Mouse (Mus musculus): Measurements from ENCODE around the gene Olfr613. TPM values are rescaled to one million over a fixed set of nuclear protein-coding genes. Genes with fewer than 3 reads are reported as not detected.
"Not testable (repeated sequence)": the region's sequence is repeated elsewhere in the genome, so short reads cannot be mapped to it uniquely, and the experiment has no call there.

Olfr613 gene
- polyA plus RNA-seq (2015; fragmentation: Nextera tagmentation; extraction: Ambion mirVana) = not detected in 2 replicates

GRCm38 (mm10) chr7:103547774-103548173 lies at the start of gene Olfr613:
Gene Olfr613, plus strand, starts transcription at chr7:103548074.
- WGBS = 81% methylated on average over 2 of the region's 2 CpGs
- no peaks in the 10 kb centered on the region for H3K9me3 ChIP-seq (replicated peaks)
- no peak for ATAC-seq (replicated peaks; ENCODE audit: low FRiP score)
- no peak within 1 kb of the TSS for H3K27ac ChIP-seq
- no peak within 1 kb of the TSS for H3K4me3 ChIP-seq (replicated peaks)
- no peaks in the 10 kb centered on the region for H3K36me3 ChIP-seq
- H3K4me2 ChIP-seq = no peak within 1 kb of the TSS
- no peaks in the 10 kb centered on the region for H3K4me1 ChIP-seq
- no peak within 1 kb of the TSS for H3K9ac ChIP-seq
- H3K27me3 ChIP-seq = no peaks in the 10 kb centered on the region

GRCm38 (mm10) chr7:103512022-103512421 lies 35.9 kb upstream of the Olfr613 start, which contains the start of gene Olfr610:
Gene Olfr610, minus strand, starts transcription at chr7:103512122.
- Histone ChIP-seq H3K9me3 (replicated peaks) (no peaks in the 10 kb centered on the region), H3K27ac (no peak within 1 kb of the TSS), H3K36me3 (no peaks in the 10 kb centered on the region), H3K4me3 (replicated peaks) (no peak within 1 kb of the TSS), H3K27me3 (no peaks in the 10 kb centered on the region), H3K4me1 (no peaks in the 10 kb centered on the region), H3K4me2 (no peak within 1 kb of the TSS), H3K9ac (no peak within 1 kb of the TSS)
- WGBS = 90% methylated on average over 2 of the region's 2 CpGs
- ATAC-seq (replicated peaks; ENCODE audit: low FRiP score) = no peak

GRCm38 (mm10) chr7:103520746-103521145 lies 27.1 kb upstream of the Olfr613 start, which contains the start of gene Olfr611:
Gene Olfr611, minus strand, starts transcription at chr7:103520846.
- not testable (repeated sequence) for H3K27ac ChIP-seq; H3K9ac ChIP-seq; H3K4me3 ChIP-seq (replicated peaks); ATAC-seq (replicated peaks; ENCODE audit: low FRiP score); H3K4me1 ChIP-seq; H3K36me3 ChIP-seq; H3K27me3 ChIP-seq; H3K4me2 ChIP-seq; H3K9me3 ChIP-seq (replicated peaks)
- 70% methylated on average over 1 of the region's 1 CpGs for WGBS

- not testable (repeated sequence) for H3K9ac ChIP-seq; H3K27me3 ChIP-seq; H3K4me3 ChIP-seq (replicated peaks); H3K36me3 ChIP-seq; H3K9me3 ChIP-seq (replicated peaks); H3K4me2 ChIP-seq; H3K27ac ChIP-seq; H3K4me1 ChIP-seq; ATAC-seq (replicated peaks; ENCODE audit: low FRiP score)
- WGBS = 90% methylated on average over 2 of the region's 2 CpGs
Observed at GRCm38 (mm10) chr7:103542617-103543016, 5.3 kb upstream of the Olfr613 start, which contains the start of gene Olfr612. Gene Olfr612, minus strand, starts transcription at chr7:103542717.

- H3K9me3 ChIP-seq (replicated peaks) = no peaks in the 10 kb centered on the region
- H3K36me3 ChIP-seq = no peaks in the 10 kb centered on the region
- H3K9ac ChIP-seq = no peak within 1 kb of the TSS
- no peak within 1 kb of the TSS for H3K4me3 ChIP-seq (replicated peaks)
- no peak within 1 kb of the TSS for H3K27ac ChIP-seq
- no peaks in the 10 kb centered on the region for H3K4me1 ChIP-seq
- WGBS = 82% methylated on average over 2 of the region's 2 CpGs
- H3K4me2 ChIP-seq = no peak within 1 kb of the TSS
- H3K27me3 ChIP-seq = no peaks in the 10 kb centered on the region
- no peak for ATAC-seq (replicated peaks; ENCODE audit: low FRiP score)
Observed at GRCm38 (mm10) chr7:103555779-103556178, 7.9 kb downstream of the Olfr613 start, which contains the start of gene Olfr615. Gene Olfr615, plus strand, starts transcription at chr7:103556079.

- Histone ChIP-seq H3K4me1 (no peaks in the 10 kb centered on the region), H3K27ac (no peak within 1 kb of the TSS), H3K27me3 (no peaks in the 10 kb centered on the region), H3K36me3 (no peaks in the 10 kb centered on the region), H3K9ac (no peak within 1 kb of the TSS), H3K9me3 (replicated peaks) (no peaks in the 10 kb centered on the region), H3K4me3 (replicated peaks) (no peak within 1 kb of the TSS), H3K4me2 (no peak within 1 kb of the TSS)
- WGBS = 79% methylated on average over 3 of the region's 3 CpGs
- ATAC-seq (replicated peaks; ENCODE audit: low FRiP score) = no peak
Observed at GRCm38 (mm10) chr7:103569043-103569442, 21.2 kb downstream of the Olfr613 start, which contains the start of gene Olfr616. Gene Olfr616, minus strand, starts transcription at chr7:103569143.

GRCm38 (mm10) chr7:103572761-103573160 lies 24.9 kb downstream of the Olfr613 start, which contains the start of gene Olfr617:
Gene Olfr617, plus strand, starts transcription at chr7:103573061.
- no peak within 1 kb of the TSS for H3K4me2 ChIP-seq
- no peaks in the 10 kb centered on the region for H3K4me1 ChIP-seq
- H3K9me3 ChIP-seq (replicated peaks) = no peaks in the 10 kb centered on the region
- H3K4me3 ChIP-seq (replicated peaks) = no peak within 1 kb of the TSS
- WGBS = 86% methylated on average over 1 of the region's 1 CpGs
- no peak within 1 kb of the TSS for H3K27ac ChIP-seq
- H3K9ac ChIP-seq = no peak within 1 kb of the TSS
- H3K36me3 ChIP-seq = no peaks in the 10 kb centered on the region
- ATAC-seq (replicated peaks; ENCODE audit: low FRiP score) = no peak
- H3K27me3 ChIP-seq = no peaks in the 10 kb centered on the region

- H3K36me3 ChIP-seq = no peaks in the 10 kb centered on the region
- no peak within 1 kb of the TSS for H3K4me2 ChIP-seq
- H3K4me3 ChIP-seq (replicated peaks) = no peak within 1 kb of the TSS
- H3K27me3 ChIP-seq = no peaks in the 10 kb centered on the region
- 59% methylated on average over 2 of the region's 2 CpGs for WGBS
- H3K4me1 ChIP-seq = no peaks in the 10 kb centered on the region
- no peak within 1 kb of the TSS for H3K27ac ChIP-seq
- no peaks in the 10 kb centered on the region for H3K9me3 ChIP-seq (replicated peaks)
- no peak for ATAC-seq (replicated peaks; ENCODE audit: low FRiP score)
- no peak within 1 kb of the TSS for H3K9ac ChIP-seq
Observed at GRCm38 (mm10) chr7:103589803-103590202, 41.9 kb downstream of the Olfr613 start, which contains the start of gene Olfr618. Gene Olfr618, plus strand, starts transcription at chr7:103590103.

- Histone ChIP-seq H3K4me3 (replicated peaks) (no peak within 1 kb of the TSS), H3K9me3 (replicated peaks) (no peaks in the 10 kb centered on the region), H3K4me1 (no peaks in the 10 kb centered on the region), H3K27me3 (no peaks in the 10 kb centered on the region), H3K4me2 (no peak within 1 kb of the TSS), H3K27ac (no peak within 1 kb of the TSS), H3K36me3 (no peaks in the 10 kb centered on the region), H3K9ac (no peak within 1 kb of the TSS)
- ATAC-seq (replicated peaks; ENCODE audit: low FRiP score) = no peak
Observed at GRCm38 (mm10) chr7:103600275-103600674, 52.4 kb downstream of the Olfr613 start, which contains the start of gene Olfr619. Gene Olfr619, plus strand, starts transcription at chr7:103600575.

Small RNAs within 50 kb of the gene (microRNA-seq; reads per million reads assigned to microRNA genes)
- gene Gm26506 = not detected

Other genes with a start within 250 kb of the Olfr613 start
- not detected in 2 replicates for gene Olfr596, start 242.4 kb upstream of the Olfr613 start, polyA plus RNA-seq (2015; fragmentation: Nextera tagmentation; extraction: Ambion mirVana)
- gene Olfr597, start 231.8 kb upstream of the Olfr613 start, polyA plus RNA-seq (2015; fragmentation: Nextera tagmentation; extraction: Ambion mirVana) = not detected in 2 replicates
- not detected in 2 replicates for gene Olfr598, start 224.5 kb upstream of the Olfr613 start, polyA plus RNA-seq (2015; fragmentation: Nextera tagmentation; extraction: Ambion mirVana)
- not detected in 2 replicates for gene Olfr599, start 212.2 kb upstream of the Olfr613 start, polyA plus RNA-seq (2015; fragmentation: Nextera tagmentation; extraction: Ambion mirVana)
- gene Olfr600, start 198.4 kb upstream of the Olfr613 start, polyA plus RNA-seq (2015; fragmentation: Nextera tagmentation; extraction: Ambion mirVana) = not detected in 2 replicates
- gene Olfr601, start 185.4 kb upstream of the Olfr613 start, polyA plus RNA-seq (2015; fragmentation: Nextera tagmentation; extraction: Ambion mirVana) = not detected in 2 replicates
- not detected in 2 replicates for gene Olfr603, start 161.9 kb upstream of the Olfr613 start, polyA plus RNA-seq (2015; fragmentation: Nextera tagmentation; extraction: Ambion mirVana)
- not detected in 2 replicates for gene Usp17lc, start 133.0 kb upstream of the Olfr613 start, polyA plus RNA-seq (2015; fragmentation: Nextera tagmentation; extraction: Ambion mirVana)
- not detected in 2 replicates for gene Olfr605, start 102.6 kb upstream of the Olfr613 start, polyA plus RNA-seq (2015; fragmentation: Nextera tagmentation; extraction: Ambion mirVana)
- gene Olfr606, start 99.0 kb upstream of the Olfr613 start, polyA plus RNA-seq (2015; fragmentation: Nextera tagmentation; extraction: Ambion mirVana) = not detected in 2 replicates
- gene Olfr607, start 83.9 kb upstream of the Olfr613 start, polyA plus RNA-seq (2015; fragmentation: Nextera tagmentation; extraction: Ambion mirVana) = not detected in 2 replicates
- gene Olfr608, start 78.2 kb upstream of the Olfr613 start, polyA plus RNA-seq (2015; fragmentation: Nextera tagmentation; extraction: Ambion mirVana) = not detected in 2 replicates
- not detected in 2 replicates for gene Olfr609, start 50.0 kb upstream of the Olfr613 start, polyA plus RNA-seq (2015; fragmentation: Nextera tagmentation; extraction: Ambion mirVana)
- not detected in 2 replicates for gene Olfr610, start 36.0 kb upstream of the Olfr613 start, polyA plus RNA-seq (2015; fragmentation: Nextera tagmentation; extraction: Ambion mirVana)
- gene Olfr611, start 27.2 kb upstream of the Olfr613 start, polyA plus RNA-seq (2015; fragmentation: Nextera tagmentation; extraction: Ambion mirVana) = not detected in 2 replicates
- gene Olfr612, start 5.4 kb upstream of the Olfr613 start, polyA plus RNA-seq (2015; fragmentation: Nextera tagmentation; extraction: Ambion mirVana) = not detected in 2 replicates
- not detected in 2 replicates for gene Olfr615, start 8.0 kb downstream of the Olfr613 start, polyA plus RNA-seq (2015; fragmentation: Nextera tagmentation; extraction: Ambion mirVana)
- not detected in 2 replicates for gene Olfr616, start 21.1 kb downstream of the Olfr613 start, polyA plus RNA-seq (2015; fragmentation: Nextera tagmentation; extraction: Ambion mirVana)
- gene Olfr617, start 25.0 kb downstream of the Olfr613 start, polyA plus RNA-seq (2015; fragmentation: Nextera tagmentation; extraction: Ambion mirVana) = not detected in 2 replicates
- gene Olfr618, start 42.0 kb downstream of the Olfr613 start, polyA plus RNA-seq (2015; fragmentation: Nextera tagmentation; extraction: Ambion mirVana) = not detected in 2 replicates
- gene Olfr619, start 52.5 kb downstream of the Olfr613 start, polyA plus RNA-seq (2015; fragmentation: Nextera tagmentation; extraction: Ambion mirVana) = not detected in 2 replicates
- not detected in 2 replicates for gene Olfr620, start 64.5 kb downstream of the Olfr613 start, polyA plus RNA-seq (2015; fragmentation: Nextera tagmentation; extraction: Ambion mirVana)
- not detected in 2 replicates for gene Olfr622, start 94.6 kb downstream of the Olfr613 start, polyA plus RNA-seq (2015; fragmentation: Nextera tagmentation; extraction: Ambion mirVana)
- not detected in 2 replicates for gene Olfr623, start 115.6 kb downstream of the Olfr613 start, polyA plus RNA-seq (2015; fragmentation: Nextera tagmentation; extraction: Ambion mirVana)
- gene Olfr624, start 123.1 kb downstream of the Olfr613 start, polyA plus RNA-seq (2015; fragmentation: Nextera tagmentation; extraction: Ambion mirVana) = 0.03 TPM in 1 of 2 replicates, not detected in the other
- not detected in 2 replicates for gene Olfr625-ps1, start 134.6 kb downstream of the Olfr613 start, polyA plus RNA-seq (2015; fragmentation: Nextera tagmentation; extraction: Ambion mirVana)
- gene Olfr243, start 166.6 kb downstream of the Olfr613 start, polyA plus RNA-seq (2015; fragmentation: Nextera tagmentation; extraction: Ambion mirVana) = not detected in 2 replicates
- not detected in 2 replicates for gene Olfr628, start 182.3 kb downstream of the Olfr613 start, polyA plus RNA-seq (2015; fragmentation: Nextera tagmentation; extraction: Ambion mirVana)
- not detected in 2 replicates for gene Olfr629, start 196.9 kb downstream of the Olfr613 start, polyA plus RNA-seq (2015; fragmentation: Nextera tagmentation; extraction: Ambion mirVana)
- gene Olfr630, start 209.3 kb downstream of the Olfr613 start, polyA plus RNA-seq (2015; fragmentation: Nextera tagmentation; extraction: Ambion mirVana) = not detected in 2 replicates
- gene Olfr69, start 223.5 kb downstream of the Olfr613 start, polyA plus RNA-seq (2015; fragmentation: Nextera tagmentation; extraction: Ambion mirVana) = not detected in 2 replicates
- not detected in 2 replicates for gene Olfr68, start 231.6 kb downstream of the Olfr613 start, polyA plus RNA-seq (2015; fragmentation: Nextera tagmentation; extraction: Ambion mirVana)
- gene Olfr67, start 243.7 kb downstream of the Olfr613 start, polyA plus RNA-seq (2015; fragmentation: Nextera tagmentation; extraction: Ambion mirVana) = not detected in 2 replicates

All from kidney, embryonic 15.5 days (tissue).